In genomic region chr16:35924341-35924740, GRCm38 (mm10) we compare ENCODE assay signal across 35 mouse cellular contexts.
"Had no signal": no experiment of that assay in that cellular context is flagged by ENCODE, and none has a peak within 500 bp of the region (broad histone marks: within the 10 kb centered on the region; RNA-seq: fewer than 3 reads in every experiment).

No protein-coding gene starts in this region.

- H3K4me3 ChIP-seq: heart, embryonic 10.5 days; heart, embryonic 12.5 days; heart, embryonic 13.5 days; heart, embryonic 15.5 days; hindbrain, embryonic 10.5 days; hindbrain, embryonic 12.5 days; hindbrain, embryonic 13.5 days; hindbrain, embryonic 15.5 days; intestine, embryonic 15.5 days; kidney, embryonic 15.5 days; layer of hippocampus, adult 2 months had no signal

- DNase-seq: heart, postnatal 10 days; heart, postnatal 14 days; heart, postnatal 36 days; heart, postnatal 4 days; kidney, adult 11 months; kidney, adult 18-20 months; kidney, adult 2 months; kidney, adult 8-10 months; kidney, adult 9 months; kidney, postnatal 10 days; kidney, postnatal 14 days; kidney, postnatal 25 days; kidney, postnatal 36 days; kidney, postnatal 4 days; layer of hippocampus, adult 9-11 months; layer of hippocampus, postnatal 36 days had no signal

- H3K27ac ChIP-seq: heart, embryonic 10.5 days; heart, embryonic 13.5 days; heart, embryonic 15.5 days; hindbrain, embryonic 10.5 days; hindbrain, embryonic 12.5 days; hindbrain, embryonic 13.5 days; hindbrain, embryonic 14.5 days; hindbrain, embryonic 15.5 days; hindbrain, postnatal 0 days; intestine, embryonic 15.5 days; kidney, embryonic 15.5 days; kidney, postnatal 0 days; layer of hippocampus, adult 2 months had no signal

- H3K4me2 ChIP-seq: heart, embryonic 11.5 days; heart, embryonic 12.5 days; heart, embryonic 13.5 days; heart, embryonic 15.5 days; hindbrain, embryonic 12.5 days; hindbrain, embryonic 13.5 days; hindbrain, embryonic 14.5 days; hindbrain, embryonic 15.5 days; intestine, embryonic 15.5 days; kidney, embryonic 15.5 days had no signal

- H3K4me1 ChIP-seq: heart, embryonic 10.5 days; heart, embryonic 12.5 days; heart, embryonic 13.5 days; heart, embryonic 15.5 days; hindbrain, embryonic 10.5 days; hindbrain, embryonic 12.5 days; hindbrain, embryonic 13.5 days; hindbrain, embryonic 15.5 days; intestine, embryonic 15.5 days; kidney, embryonic 15.5 days had no signal

- H3K9me3 ChIP-seq: heart, embryonic 10.5 days; heart, embryonic 12.5 days; heart, embryonic 13.5 days; heart, embryonic 15.5 days; hindbrain, embryonic 10.5 days; hindbrain, embryonic 12.5 days; hindbrain, embryonic 13.5 days; hindbrain, embryonic 15.5 days; intestine, embryonic 15.5 days; kidney, embryonic 15.5 days had no signal

- H3K36me3 ChIP-seq: heart, embryonic 10.5 days; heart, embryonic 12.5 days; heart, embryonic 15.5 days; hindbrain, embryonic 10.5 days; hindbrain, embryonic 12.5 days; hindbrain, embryonic 13.5 days; hindbrain, embryonic 15.5 days; kidney, embryonic 15.5 days had no signal

- H3K9ac ChIP-seq: heart, embryonic 12.5 days; heart, embryonic 13.5 days; heart, embryonic 15.5 days; hindbrain, embryonic 12.5 days; hindbrain, embryonic 13.5 days; hindbrain, embryonic 14.5 days; hindbrain, embryonic 15.5 days; intestine, embryonic 15.5 days; kidney, embryonic 15.5 days had no signal

- ATAC-seq: hindbrain, embryonic 16.5 days; hindbrain, postnatal 0 days; inflammation-experienced regulatory T-cells, adult 6 months; intestine, embryonic 15.5 days; intestine, embryonic 16.5 days; intestine, postnatal 0 days had no signal

- H3K27me3 ChIP-seq: heart, embryonic 12.5 days; heart, embryonic 13.5 days; heart, embryonic 15.5 days; hindbrain, embryonic 12.5 days; hindbrain, embryonic 13.5 days; hindbrain, embryonic 15.5 days; intestine, embryonic 15.5 days; kidney, embryonic 15.5 days had no signal
